Mouse (Mus musculus) kidney, embryonic 15.5 days (tissue): Measurements from ENCODE around the gene Lsm14a. TPM values are rescaled to one million over a fixed set of nuclear protein-coding genes. Genes with fewer than 3 reads are reported as not detected.
A peak's percentile ranks its signal among the peaks of the same experiment; 100 is the strongest.

Source experiments
- ATAC-seq: fragments of 200-750 bp; cut with Nextera tagmentation; replicated peaks from 2 replicates; pipeline ENCODE4 v1.8.0; 2017; ENCODE audit warnings: moderate TSS enrichment; ENCODE audit not compliant: low FRiP score
- H3K27ac ChIP-seq: fragments of 300-500 bp; sonication (generic); 2 replicates; pipeline ENCODE4 v1.5.1; 2015; ENCODE audit warnings: mild to moderate bottlenecking, inconsistent platforms
- H3K27me3 ChIP-seq: fragments of 300-500 bp; sonication (generic); 2 replicates; pipeline ENCODE4 v1.6.1; 2015; ENCODE audit warnings: inconsistent platforms
- H3K36me3 ChIP-seq: fragments of 300-500 bp; sonication (generic); 2 replicates; pipeline ENCODE4 v1.6.1; 2015; ENCODE audit warnings: inconsistent platforms
- H3K4me1 ChIP-seq: fragments of 300-500 bp; sonication (generic); 2 replicates; pipeline ENCODE4 v1.6.1; 2015; ENCODE audit warnings: inconsistent platforms
- H3K4me2 ChIP-seq: fragments of 300-500 bp; sonication (generic); 2 replicates; pipeline ENCODE4 v1.6.1; 2015; ENCODE audit warnings: moderate library complexity, mild to moderate bottlenecking, inconsistent platforms
- H3K4me3 ChIP-seq: fragments of 300-500 bp; sonication (generic); replicated peaks from 2 replicates; pipeline ENCODE4 v1.5.1; 2015; ENCODE audit warnings: mild to moderate bottlenecking, inconsistent platforms
- H3K9ac ChIP-seq: fragments of 300-500 bp; sonication (generic); 2 replicates; pipeline ENCODE4 v1.6.1; 2015; ENCODE audit warnings: mild to moderate bottlenecking, inconsistent platforms
- H3K9me3 ChIP-seq: fragments of 300-500 bp; sonication (generic); replicated peaks from 2 replicates; pipeline ENCODE4 v1.6.1; 2016; ENCODE audit warnings: inconsistent platforms
- WGBS: fragments of 180-500 bp; shearing (Covaris S2); methylation state at CpG from one replicate; pipeline ENCODE4 v1.1.7; 2015; ENCODE audit warnings: mixed read lengths; 5-methylcytosine and 5-hydroxymethylcytosine counted together
- polyA plus RNA-seq: library from polyadenylated mRNA; unstranded; fragments of >200 nt; fragmentation: Nextera tagmentation; extraction: Ambion mirVana; gene quantifications from 2 replicates; pipeline ENCODE4 v1.2.1, GENCODE M21; 2015

Gene Lsm14a
- polyA plus RNA-seq, 1 experiment from 2014 or later, result 90.0 TPM

- Histone ChIP-seq H3K9me3 (no peaks in the 10 kb centered on the region), H3K27me3 (no peaks in the 10 kb centered on the region), H3K36me3 (peaks cover 8% of the 10 kb centered on the region), H3K4me1 (peaks cover 31% of the 10 kb centered on the region), H3K27ac (peak overlapping the region; percentile 69), H3K4me3 (no peak overlapping the region), H3K4me2 (no peak overlapping the region; the same call in 1 of the 2 replicates), H3K9ac (no peak overlapping the region)
- ATAC-seq, result no peak
- WGBS, result 48% methylated on average over 4 of the region's 4 CpGs
These were observed 87.7 kb downstream of the Lsm14a start for GRCm38 (mm10) chr7:34305454-34305853.

DNA sequence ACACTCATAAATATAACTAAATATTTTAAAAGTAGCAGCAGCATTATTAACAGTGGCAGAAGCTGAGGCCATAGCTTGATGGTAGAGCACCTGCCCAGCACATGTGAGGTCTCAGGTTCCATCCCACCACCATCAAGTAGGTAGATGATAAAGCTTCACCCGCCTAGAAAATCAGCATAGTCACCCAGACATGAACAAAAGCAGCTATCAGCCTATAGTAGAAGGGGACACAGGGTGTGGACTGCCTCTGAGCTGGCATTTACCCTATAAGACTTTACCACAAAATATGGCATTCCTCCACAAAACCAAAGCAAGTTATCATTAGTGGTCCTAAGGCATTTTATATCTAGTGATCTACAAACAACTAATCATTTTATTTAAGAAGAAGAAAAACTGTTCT lies 90.5 kb downstream of the Lsm14a start:
- H3K4me2 ChIP-seq, result no peak overlapping the region
- H3K27me3 ChIP-seq, result no peaks in the 10 kb centered on the region
- H3K4me1 ChIP-seq, result peaks cover 20% of the 10 kb centered on the region
- ATAC-seq, result no peak
- no peaks in the 10 kb centered on the region for H3K9me3 ChIP-seq
- H3K27ac ChIP-seq, result peak overlapping the region; percentile 70
- H3K4me3 ChIP-seq, result no peak overlapping the region
- peaks cover 8% of the 10 kb centered on the region for H3K36me3 ChIP-seq
- WGBS, result 84% methylated on average over 1 of the region's 1 CpGs
- H3K9ac ChIP-seq, result no peak overlapping the region

- H3K27me3 ChIP-seq, result no peaks in the 10 kb centered on the region
- ATAC-seq, result no peak
- 0 out of 2 replicates have a peak overlapping the region, but pooled peaks have one; percentile 8 for H3K4me2 ChIP-seq
- no peaks in the 10 kb centered on the region for H3K9me3 ChIP-seq
- H3K9ac ChIP-seq, result no peak overlapping the region
- H3K4me1 ChIP-seq, result peaks cover 20% of the 10 kb centered on the region
- H3K36me3 ChIP-seq, result peaks cover 8% of the 10 kb centered on the region
- 53% methylated on average over 3 of the region's 3 CpGs for WGBS
- no peak overlapping the region for H3K4me3 ChIP-seq
- peak overlapping the region; percentile 77 for H3K27ac ChIP-seq
These were observed 91.2 kb downstream of the Lsm14a start for GRCm38 (mm10) chr7:34301952-34302351.

GRCm38 (mm10) chr7:34298818-34299217 lies 94.3 kb downstream of the Lsm14a start:
- ATAC-seq, result no peak
- 0 out of 2 replicates have a peak overlapping the region, but pooled peaks have one; percentile 57 for H3K27ac ChIP-seq
- WGBS, result 97% methylated on average over 2 of the region's 2 CpGs

GRCm38 (mm10) chr7:34296124-34296523 lies 97.0 kb downstream of the Lsm14a start:
- H3K27ac ChIP-seq, result no peak overlapping the region
- no peak overlapping the region for H3K9ac ChIP-seq
- H3K4me2 ChIP-seq, result no peak overlapping the region
- no peak for ATAC-seq
- peaks cover 3% of the 10 kb centered on the region for H3K4me1 ChIP-seq
- peaks cover 7% of the 10 kb centered on the region for H3K36me3 ChIP-seq
- no peaks in the 10 kb centered on the region for H3K27me3 ChIP-seq
- no peak overlapping the region for H3K4me3 ChIP-seq
- WGBS, result 95% methylated on average over 3 of the region's 3 CpGs
- no peaks in the 10 kb centered on the region for H3K9me3 ChIP-seq

More at GRCm38 (mm10) chr7:34298818-34299217, 94.3 kb downstream of the Lsm14a start:
- H3K9ac ChIP-seq, result no peak overlapping the region
- no peak overlapping the region for H3K4me2 ChIP-seq
- H3K36me3 ChIP-seq, result peaks cover 15% of the 10 kb centered on the region
- H3K4me3 ChIP-seq, result no peak overlapping the region
- H3K9me3 ChIP-seq, result no peaks in the 10 kb centered on the region
- no peaks in the 10 kb centered on the region for H3K27me3 ChIP-seq
- peaks cover 9% of the 10 kb centered on the region for H3K4me1 ChIP-seq

Other genes with a start within 250 kb of the Lsm14a start
- gene Uba2, start 223.7 kb downstream of the Lsm14a start, polyA plus RNA-seq, result 221 and 223 TPM in 2 replicates
- gene Pdcd2l, start 196.7 kb downstream of the Lsm14a start, polyA plus RNA-seq, result 64.8 and 67.7 TPM in 2 replicates
- gene Gpi1, start 163.0 kb downstream of the Lsm14a start, polyA plus RNA-seq, result 381 and 404 TPM in 2 replicates
- gene Gm6096, start 142.3 kb downstream of the Lsm14a start, polyA plus RNA-seq, result 0.50 TPM in 1 of 2 replicates, not detected in the other
- gene 4931406P16Rik, start 79.8 kb downstream of the Lsm14a start, polyA plus RNA-seq, result 38.4 and 41.5 TPM in 2 replicates